Mouse (Mus musculus) heart, embryonic 12.5 days (tissue): ENCODE measurements around the gene A930033H14Rik. TPM values are rescaled to one million over a fixed set of nuclear protein-coding genes. Genes with fewer than 3 reads are reported as not detected.

Source experiments
- ATAC-seq: fragments of 200-750 bp; cut with Nextera tagmentation; 2 replicates; pipeline ENCODE4 v1.8.0; 2017; ENCODE audit warnings: moderate TSS enrichment, moderate library complexity; ENCODE audit not compliant: insufficient number of reproducible peaks, low FRiP score
- H3K27ac ChIP-seq: fragments of 300-500 bp; sonication (generic); 2 replicates; pipeline ENCODE4 v1.5.1; 2016; ENCODE audit warnings: mild to moderate bottlenecking, moderate library complexity; ENCODE audit not compliant: poor library complexity, severe bottlenecking
- H3K27me3 ChIP-seq: fragments of 300-500 bp; sonication (generic); replicated peaks from 2 replicates; pipeline ENCODE4 v1.6.1; 2016; ENCODE audit warnings: mild to moderate bottlenecking, moderate library complexity
- H3K36me3 ChIP-seq: fragments of 300-500 bp; sonication (generic); 2 replicates; pipeline ENCODE4 v1.6.1; 2016; ENCODE audit warnings: mild to moderate bottlenecking, moderate library complexity
- H3K4me1 ChIP-seq: fragments of 300-500 bp; sonication (generic); replicated peaks from 2 replicates; pipeline ENCODE4 v1.6.1; 2016; ENCODE audit warnings: mild to moderate bottlenecking
- H3K4me2 ChIP-seq: fragments of 300-500 bp; sonication (generic); 2 replicates; pipeline ENCODE4 v1.6.1; 2016; ENCODE audit warnings: mild to moderate bottlenecking, moderate library complexity
- H3K4me3 ChIP-seq: fragments of 300-500 bp; sonication (generic); 2 replicates; pipeline ENCODE4 v1.5.1; 2016; ENCODE audit warnings: mild to moderate bottlenecking
- H3K9ac ChIP-seq: fragments of 300-500 bp; sonication (generic); 2 replicates; pipeline ENCODE4 v1.6.1; 2016; ENCODE audit warnings: mild to moderate bottlenecking, moderate library complexity
- H3K9me3 ChIP-seq: fragments of 300-500 bp; sonication (generic); replicated peaks from 2 replicates; pipeline ENCODE4 v1.6.1; 2016; ENCODE audit warnings: mild to moderate bottlenecking, moderate library complexity
- WGBS: fragments of 180-500 bp; shearing (Covaris S2); methylation state at CpG from one replicate; pipeline ENCODE4 v1.1.7; 2016; 5-methylcytosine and 5-hydroxymethylcytosine counted together
- polyA plus RNA-seq: library from polyadenylated mRNA; unstranded; fragments of >200 nt; fragmentation: Nextera tagmentation; extraction: Ambion mirVana; gene quantifications from 2 replicates; pipeline ENCODE4 v1.2.1, GENCODE M21; 2016

A930033H14Rik gene
- polyA plus RNA-seq, 1 experiment from 2014 or later, result 1.9 TPM

GRCm38 (mm10) chr10:69251254-69251653, 38.4 kb upstream of the A930033H14Rik start:
- H3K4me2 ChIP-seq, result no peak overlapping the region
- 86% methylated on average over 6 of the region's 6 CpGs for WGBS
- no peaks in the 10 kb centered on the region for H3K27me3 ChIP-seq
- peaks cover 24% of the 10 kb centered on the region for H3K36me3 ChIP-seq
- no peak overlapping the region for H3K4me3 ChIP-seq
- no peak overlapping the region for H3K9ac ChIP-seq
- peaks cover 41% of the 10 kb centered on the region for H3K4me1 ChIP-seq
- no peak for ATAC-seq
- no peak overlapping the region for H3K27ac ChIP-seq
- no peaks in the 10 kb centered on the region for H3K9me3 ChIP-seq

- 88% methylated on average over 29 of the region's 29 CpGs for WGBS
- H3K36me3 ChIP-seq, result peaks cover 24% of the 10 kb centered on the region
- H3K4me2 ChIP-seq, result no peak overlapping the region
- no peak overlapping the region for H3K9ac ChIP-seq
- peaks cover 24% of the 10 kb centered on the region for H3K4me1 ChIP-seq
- H3K9me3 ChIP-seq, result no peaks in the 10 kb centered on the region
- no peak overlapping the region for H3K4me3 ChIP-seq
- H3K27ac ChIP-seq, result no peak overlapping the region
- ATAC-seq, result no peak
- no peaks in the 10 kb centered on the region for H3K27me3 ChIP-seq
Measured at GRCm38 (mm10) chr10:69248261-69249160, 35.6 kb upstream of the A930033H14Rik start.

- Histone ChIP-seq H3K27me3 (no peaks in the 10 kb centered on the region), H3K27ac (no peak overlapping the region), H3K36me3 (peaks cover 24% of the 10 kb centered on the region), H3K4me1 (peaks cover 14% of the 10 kb centered on the region), H3K9ac (no peak overlapping the region), H3K4me3 (no peak overlapping the region), H3K4me2 (no peak overlapping the region), H3K9me3 (no peaks in the 10 kb centered on the region)
- 91% methylated on average over 7 of the region's 7 CpGs for WGBS
- ATAC-seq, result no peak
Measured at GRCm38 (mm10) chr10:69247311-69248033, 34.6 kb upstream of the A930033H14Rik start.

GRCm38 (mm10) chr10:69246762-69247161, 33.9 kb upstream of the A930033H14Rik start:
- Histone ChIP-seq H3K27ac (no peak overlapping the region), H3K9ac (no peak overlapping the region), H3K4me2 (no peak overlapping the region), H3K4me1 (peaks cover 8% of the 10 kb centered on the region; the same call in 1 of the 2 replicates), H3K4me3 (no peak overlapping the region), H3K27me3 (no peaks in the 10 kb centered on the region), H3K36me3 (peaks cover 24% of the 10 kb centered on the region), H3K9me3 (no peaks in the 10 kb centered on the region; the same call in 1 of the 2 replicates)
- no peak for ATAC-seq
- 60% methylated on average over 3 of the region's 3 CpGs for WGBS

- ATAC-seq, result no peak
- Histone ChIP-seq H3K9me3 (no peaks in the 10 kb centered on the region; the same call in 1 of the 2 replicates), H3K36me3 (peaks cover 20% of the 10 kb centered on the region)
Measured at GRCm38 (mm10) chr10:69245906-69246668, 33.2 kb upstream of the A930033H14Rik start.

GRCm38 (mm10) chr10:69245151-69245550, 32.3 kb upstream of the A930033H14Rik start:
- 84% methylated on average over 4 of the region's 4 CpGs for WGBS

More at GRCm38 (mm10) chr10:69245906-69246668, 33.2 kb upstream of the A930033H14Rik start:
- no peak overlapping the region for H3K27ac ChIP-seq
- H3K4me1 ChIP-seq, result 0 out of 2 replicates have a peak, but pooled peaks cover 5% of the 10 kb centered on the region
- H3K4me3 ChIP-seq, result no peak overlapping the region
- no peaks in the 10 kb centered on the region for H3K27me3 ChIP-seq
- WGBS, result 80% methylated on average over 10 of the region's 10 CpGs
- H3K4me2 ChIP-seq, result no peak overlapping the region
- H3K9ac ChIP-seq, result no peak overlapping the region

GRCm38 (mm10) chr10:69240530-69240929, 27.6 kb upstream of the A930033H14Rik start:
- Histone ChIP-seq H3K36me3 (peaks cover 4% of the 10 kb centered on the region; the same call in 1 of the 2 replicates), H3K4me3 (no peak overlapping the region), H3K4me2 (no peak overlapping the region), H3K9me3 (no peaks in the 10 kb centered on the region; the same call in 1 of the 2 replicates), H3K27ac (no peak overlapping the region), H3K27me3 (no peaks in the 10 kb centered on the region), H3K4me1 (peaks cover 8% of the 10 kb centered on the region; the same call in 1 of the 2 replicates), H3K9ac (no peak overlapping the region)
- no peak for ATAC-seq
- WGBS, result 78% methylated on average over 2 of the region's 2 CpGs

More at GRCm38 (mm10) chr10:69245151-69245550, 32.3 kb upstream of the A930033H14Rik start:
- no peaks in the 10 kb centered on the region for H3K27me3 ChIP-seq
- no peak overlapping the region for H3K27ac ChIP-seq
- no peaks in the 10 kb centered on the region; the same call in 1 of the 2 replicates for H3K9me3 ChIP-seq
- ATAC-seq, result no peak
- no peak overlapping the region for H3K9ac ChIP-seq
- peaks cover 13% of the 10 kb centered on the region for H3K36me3 ChIP-seq
- no peak overlapping the region for H3K4me2 ChIP-seq
- 0 out of 2 replicates have a peak, but pooled peaks cover 5% of the 10 kb centered on the region for H3K4me1 ChIP-seq
- H3K4me3 ChIP-seq, result no peak overlapping the region

- ATAC-seq, result no peak
- Histone ChIP-seq H3K27me3 (no peaks in the 10 kb centered on the region), H3K4me2 (no peak overlapping the region), H3K4me1 (peaks cover 3% of the 10 kb centered on the region; the same call in 1 of the 2 replicates), H3K4me3 (no peak overlapping the region), H3K27ac (no peak overlapping the region), H3K9me3 (no peaks in the 10 kb centered on the region; the same call in 1 of the 2 replicates), H3K36me3 (peaks cover 4% of the 10 kb centered on the region; the same call in 1 of the 2 replicates), H3K9ac (no peak overlapping the region)
- WGBS, result 66% methylated on average over 6 of the region's 6 CpGs
Measured at GRCm38 (mm10) chr10:69238311-69238710, 25.4 kb upstream of the A930033H14Rik start.

GRCm38 (mm10) chr10:69237781-69238180, 24.9 kb upstream of the A930033H14Rik start:
- ATAC-seq, result no peak
- Histone ChIP-seq H3K9ac (no peak overlapping the region), H3K27me3 (no peaks in the 10 kb centered on the region)

GRCm38 (mm10) chr10:69237185-69237584, 24.3 kb upstream of the A930033H14Rik start:
- H3K4me3 ChIP-seq, result no peak overlapping the region
- ATAC-seq, result no peak
- no peak overlapping the region for H3K27ac ChIP-seq
- no peaks in the 10 kb centered on the region; the same call in 1 of the 2 replicates for H3K9me3 ChIP-seq
- no peak overlapping the region for H3K4me2 ChIP-seq
- 68% methylated on average over 3 of the region's 3 CpGs for WGBS
- no peaks in the 10 kb centered on the region for H3K27me3 ChIP-seq
- H3K36me3 ChIP-seq, result peaks cover 4% of the 10 kb centered on the region; the same call in 1 of the 2 replicates
- H3K4me1 ChIP-seq, result peaks cover 3% of the 10 kb centered on the region; the same call in 1 of the 2 replicates
- H3K9ac ChIP-seq, result no peak overlapping the region

More at GRCm38 (mm10) chr10:69237781-69238180, 24.9 kb upstream of the A930033H14Rik start:
- H3K36me3 ChIP-seq, result peaks cover 4% of the 10 kb centered on the region; the same call in 1 of the 2 replicates
- H3K9me3 ChIP-seq, result no peaks in the 10 kb centered on the region; the same call in 1 of the 2 replicates
- H3K4me1 ChIP-seq, result peaks cover 3% of the 10 kb centered on the region; the same call in 1 of the 2 replicates
- H3K4me3 ChIP-seq, result no peak overlapping the region
- H3K4me2 ChIP-seq, result no peak overlapping the region
- no peak overlapping the region for H3K27ac ChIP-seq
- WGBS, result 91% methylated on average over 9 of the region's 9 CpGs
